Mouse (Mus musculus): ENCODE measurements at regions not wholly inside any gene's neighbourhood (a gene's known extent, or its start where the extent isn't known, plus 50 kb on each side); places are given as distances from the start of the nearest gene placed in this dataset.
A peak's percentile ranks its signal among the peaks of the same experiment; 100 is the strongest.

DNA sequence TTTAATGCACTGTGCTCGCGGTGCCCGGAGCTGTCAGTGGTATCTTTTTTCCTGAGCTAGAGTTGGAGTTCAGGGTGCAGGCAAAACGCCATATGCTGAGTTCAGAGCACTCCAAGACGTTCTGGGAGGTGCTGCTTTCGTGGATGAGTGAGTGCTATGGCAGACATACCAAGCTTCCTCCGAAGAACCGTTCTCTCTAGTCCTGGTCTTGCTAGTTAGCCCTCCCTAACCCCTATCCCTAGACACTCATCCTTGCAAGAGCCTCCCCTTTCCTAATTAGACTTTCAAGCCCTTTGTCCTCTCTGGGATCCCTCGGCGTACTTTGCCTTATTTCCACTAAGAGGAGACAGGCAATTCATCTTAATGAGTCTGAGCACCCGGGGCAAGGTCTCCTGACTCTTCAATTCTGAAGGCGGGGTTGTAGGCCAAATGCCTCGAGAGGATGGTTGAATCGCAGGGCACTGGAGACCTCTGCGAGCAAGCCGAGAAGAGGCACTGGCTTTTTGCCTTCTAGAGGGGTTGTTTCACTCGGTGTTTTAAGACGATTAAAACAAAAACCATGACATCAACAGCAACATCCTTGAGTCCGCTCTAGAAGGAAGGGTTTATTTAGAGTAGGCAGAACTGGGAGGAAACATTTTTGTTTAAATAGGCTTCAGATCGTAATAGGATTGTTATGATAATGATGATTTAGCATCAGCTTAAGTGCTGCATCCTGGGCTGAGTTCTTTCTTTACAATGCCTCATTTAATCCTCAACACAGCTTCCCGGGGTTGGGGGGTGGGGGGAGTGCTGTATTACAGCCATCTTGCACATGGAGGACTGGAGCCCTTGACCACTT lies 243.6 kb downstream of the Ndfip2 start:
- peak overlapping the region; percentile 30 for H3K4me2 ChIP-seq (ENCODE audit: low read length)
- peak overlapping the region; percentile 11; the same call in 1 of the 2 replicates for H3K4me3 ChIP-seq (replicated peaks; ENCODE audit: low read depth, low read length)
- DNase-seq (ENCODE audit: low spot score) (peak; percentile 78), ATAC-seq (replicated peaks; ENCODE audit: low FRiP score, low read depth) (peak; percentile 45)
- H3K27ac ChIP-seq = peak overlapping the region; percentile 61; the same call in 1 of the 2 replicates
- H3K4me1 ChIP-seq (replicated peaks; ENCODE audit: insufficient read depth, low read length) = 0 out of 2 replicates have a peak, but pooled peaks cover 17% of the 10 kb centered on the region
- H3K27me3 ChIP-seq (ENCODE audit: insufficient read depth, low read length) = no peaks in the 10 kb centered on the region
- WGBS = 9% methylated on average over 21 of the region's 21 CpGs
- no peak overlapping the region for H3K9ac ChIP-seq (ENCODE audit: low read depth, low read length)
- H3K9me3 ChIP-seq (replicated peaks; ENCODE audit: low read length) = no peaks in the 10 kb centered on the region
- H3K36me3 ChIP-seq (ENCODE audit: insufficient read depth, low read length) = no peaks in the 10 kb centered on the region
- TF ChIP-seq CTCF (IDR thresholded peaks at IDR 0.05; ENCODE audit: low read depth) = no peak

DNA sequence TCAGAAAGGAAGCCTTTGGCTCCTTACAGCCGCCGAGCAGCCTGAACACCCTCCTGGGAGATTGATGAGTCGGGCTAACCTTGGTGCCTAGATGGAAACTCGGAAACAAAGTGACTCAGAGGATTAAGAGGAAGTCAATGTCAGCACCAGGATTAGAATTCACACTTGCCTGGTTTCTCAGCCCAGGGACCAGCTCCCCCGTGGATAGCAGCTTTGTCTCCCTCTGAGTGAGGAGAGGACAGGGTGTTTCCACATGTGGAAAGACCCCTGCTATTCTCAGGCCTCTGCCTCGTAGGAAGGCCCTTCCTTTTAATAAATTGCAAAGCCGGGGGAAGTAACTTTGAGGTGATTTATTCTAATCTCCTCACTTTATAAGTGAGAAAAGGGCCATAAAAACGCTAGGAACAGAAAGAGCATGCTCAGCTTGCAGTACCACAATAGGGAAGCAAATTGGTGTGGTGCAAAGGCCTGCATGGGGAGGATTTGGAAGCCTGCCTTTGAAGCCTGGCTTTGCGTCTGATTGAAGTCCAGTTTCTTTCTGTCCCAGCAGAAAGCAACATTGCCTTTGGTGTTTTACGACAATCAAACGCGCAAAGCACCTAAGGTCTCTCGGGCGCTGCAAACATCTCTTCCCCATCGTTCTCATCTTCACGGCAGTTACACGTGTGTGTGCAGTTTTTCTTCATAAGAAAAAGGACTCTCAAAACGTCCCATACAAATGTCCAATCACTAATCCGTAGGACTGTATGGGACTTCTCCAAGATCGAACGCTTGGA lies 242.8 kb downstream of the Ndfip2 start:
- no peak overlapping the region for H3K4me3 ChIP-seq (replicated peaks; ENCODE audit: low read depth, low read length)
- H3K9ac ChIP-seq (ENCODE audit: low read depth, low read length) = no peak overlapping the region
- no peak for TF ChIP-seq CTCF (IDR thresholded peaks at IDR 0.05; ENCODE audit: low read depth)
- no peak overlapping the region for H3K27ac ChIP-seq
- WGBS = 24% methylated on average over 21 of the region's 21 CpGs
- H3K27me3 ChIP-seq (ENCODE audit: insufficient read depth, low read length) = no peaks in the 10 kb centered on the region
- DNase-seq (ENCODE audit: low spot score) (peak; percentile 58), ATAC-seq (replicated peaks; ENCODE audit: low FRiP score, low read depth) (no peak)
- no peaks in the 10 kb centered on the region for H3K36me3 ChIP-seq (ENCODE audit: insufficient read depth, low read length)
- 0 out of 2 replicates have a peak, but pooled peaks cover 17% of the 10 kb centered on the region for H3K4me1 ChIP-seq (replicated peaks; ENCODE audit: insufficient read depth, low read length)
- H3K9me3 ChIP-seq (replicated peaks; ENCODE audit: low read length) = no peaks in the 10 kb centered on the region
- peak overlapping the region; percentile 30 for H3K4me2 ChIP-seq (ENCODE audit: low read length)

DNA sequence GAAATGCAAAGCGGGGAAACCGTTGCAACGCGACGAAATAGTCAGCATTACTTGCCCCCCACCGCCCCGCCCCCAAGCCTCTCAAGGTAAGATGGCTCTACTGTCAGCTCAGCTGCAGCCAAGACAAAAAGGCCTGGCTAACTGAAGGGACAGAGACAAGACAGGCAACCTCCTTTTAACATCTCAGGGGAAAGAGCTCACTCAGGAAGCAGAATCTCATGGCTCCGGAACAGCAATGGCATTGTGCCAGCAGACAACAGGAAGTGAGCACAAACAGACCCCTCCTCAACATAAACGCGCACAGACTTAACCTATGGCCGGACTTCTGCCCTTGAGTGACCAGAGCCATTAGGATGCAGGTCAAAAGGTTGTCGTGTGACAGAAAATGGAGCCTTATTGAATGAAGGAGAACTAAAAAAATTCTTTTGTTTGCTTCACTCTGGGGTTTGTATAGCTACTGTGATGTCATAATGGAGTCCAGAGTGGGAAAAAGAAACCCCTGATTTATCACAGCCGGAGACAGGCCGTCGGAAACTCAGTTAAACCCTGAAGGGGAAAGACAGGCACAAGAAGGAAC lies 241.0 kb downstream of the Ndfip2 start:
- no peak overlapping the region for H3K4me3 ChIP-seq (replicated peaks; ENCODE audit: low read depth, low read length)
- 32% methylated on average over 15 of the region's 15 CpGs for WGBS
- 0 out of 2 replicates have a peak overlapping the region, but pooled peaks have one; percentile 19 for H3K27ac ChIP-seq
- H3K27me3 ChIP-seq (ENCODE audit: insufficient read depth, low read length) = no peaks in the 10 kb centered on the region
- no peak for TF ChIP-seq CTCF (IDR thresholded peaks at IDR 0.05; ENCODE audit: low read depth)
- DNase-seq (ENCODE audit: low spot score) = peak; percentile 66
- H3K9ac ChIP-seq (ENCODE audit: low read depth, low read length) = no peak overlapping the region
- H3K4me2 ChIP-seq (ENCODE audit: low read length) = peak overlapping the region; percentile 21; the same call in 1 of the 2 replicates
- ATAC-seq (replicated peaks; ENCODE audit: low FRiP score, low read depth) = no peak
- H3K4me1 ChIP-seq (replicated peaks; ENCODE audit: insufficient read depth, low read length) = 0 out of 2 replicates have a peak, but pooled peaks cover 17% of the 10 kb centered on the region
- H3K36me3 ChIP-seq (ENCODE audit: insufficient read depth, low read length) = no peaks in the 10 kb centered on the region
- no peaks in the 10 kb centered on the region for H3K9me3 ChIP-seq (replicated peaks; ENCODE audit: low read length)

DNA sequence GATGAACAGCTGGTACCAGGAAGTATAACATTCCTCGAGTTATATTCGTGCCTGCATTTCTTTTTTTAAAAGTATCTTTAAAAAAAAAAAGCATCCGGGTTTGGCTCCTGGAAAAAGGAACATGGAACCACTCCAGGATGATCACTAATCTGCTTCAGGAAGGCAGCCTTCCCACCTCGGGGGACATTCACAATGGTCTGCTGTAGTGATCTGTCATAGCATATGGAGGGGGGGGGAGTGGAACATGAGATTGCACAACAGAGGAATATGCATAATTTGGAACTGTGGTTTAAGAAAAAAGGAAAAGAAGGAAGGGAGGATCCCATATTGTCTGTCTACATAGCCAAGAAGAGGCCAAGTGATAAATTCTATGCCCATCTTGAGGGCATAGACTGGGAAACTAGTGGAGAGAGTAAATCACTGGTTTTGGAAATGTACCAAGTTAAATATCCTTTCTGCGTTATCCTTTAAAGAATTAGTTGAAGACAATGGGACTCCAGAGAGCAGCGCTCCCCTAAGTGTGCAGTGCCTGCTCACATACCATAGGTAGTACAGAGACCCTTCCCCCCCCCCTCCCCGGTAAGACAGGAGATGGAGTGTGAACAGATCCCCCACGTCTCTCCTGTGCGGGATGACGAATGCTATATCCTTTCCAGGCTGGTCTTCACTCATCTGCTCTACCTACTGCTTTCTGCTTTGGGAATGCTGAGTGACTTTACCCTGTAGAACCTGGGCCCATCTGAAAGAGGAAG lies 240.0 kb downstream of the Ndfip2 start:
- H3K27me3 ChIP-seq (ENCODE audit: insufficient read depth, low read length) = no peaks in the 10 kb centered on the region
- DNase-seq (ENCODE audit: low spot score) (peak; percentile 36), ATAC-seq (replicated peaks; ENCODE audit: low FRiP score, low read depth) (no peak)
- H3K4me1 ChIP-seq (replicated peaks; ENCODE audit: insufficient read depth, low read length) = 0 out of 2 replicates have a peak, but pooled peaks cover 17% of the 10 kb centered on the region
- H3K36me3 ChIP-seq (ENCODE audit: insufficient read depth, low read length) = no peaks in the 10 kb centered on the region
- H3K9me3 ChIP-seq (replicated peaks; ENCODE audit: low read length) = no peaks in the 10 kb centered on the region
- H3K27ac ChIP-seq = no peak overlapping the region
- H3K9ac ChIP-seq (ENCODE audit: low read depth, low read length) = no peak overlapping the region
- no peak for TF ChIP-seq CTCF (IDR thresholded peaks at IDR 0.05; ENCODE audit: low read depth)
- no peak overlapping the region for H3K4me2 ChIP-seq (ENCODE audit: low read length)
- 44% methylated on average over 10 of the region's 10 CpGs for WGBS
- H3K4me3 ChIP-seq (replicated peaks; ENCODE audit: low read depth, low read length) = no peak overlapping the region

DNA sequence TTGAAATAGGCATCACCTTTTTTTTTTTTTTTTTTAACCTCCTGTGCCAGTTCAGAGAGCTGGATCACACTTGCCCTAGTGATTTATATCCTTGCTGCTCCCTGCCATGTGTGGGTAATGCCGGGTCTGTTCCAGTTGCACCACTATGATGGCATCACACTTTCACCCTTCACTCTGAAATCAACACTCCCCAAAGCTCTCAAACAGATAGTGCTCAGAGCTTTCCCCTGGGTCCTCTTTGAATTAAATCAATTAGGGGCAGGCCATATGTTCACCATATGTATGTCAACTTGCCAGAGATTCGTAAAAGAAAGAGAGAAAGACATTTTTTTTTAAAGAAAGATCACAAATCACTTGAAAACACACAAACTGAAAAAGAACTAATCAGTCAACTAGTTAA lies 236.8 kb downstream of the Ndfip2 start:
- Histone ChIP-seq H3K36me3 (ENCODE audit: insufficient read depth, low read length) (no peaks in the 10 kb centered on the region), H3K27ac (no peak overlapping the region), H3K4me3 (replicated peaks; ENCODE audit: low read depth, low read length) (no peak overlapping the region), H3K4me2 (ENCODE audit: low read length) (no peak overlapping the region), H3K9ac (ENCODE audit: low read depth, low read length) (no peak overlapping the region), H3K9me3 (replicated peaks; ENCODE audit: low read length) (no peaks in the 10 kb centered on the region), H3K4me1 (replicated peaks; ENCODE audit: insufficient read depth, low read length) (0 out of 2 replicates have a peak, but pooled peaks cover 5% of the 10 kb centered on the region), H3K27me3 (ENCODE audit: insufficient read depth, low read length) (no peaks in the 10 kb centered on the region)
- TF ChIP-seq CTCF (IDR thresholded peaks at IDR 0.05; ENCODE audit: low read depth) = no peak
- DNase-seq (ENCODE audit: low spot score) (no peak), ATAC-seq (replicated peaks; ENCODE audit: low FRiP score, low read depth) (no peak)
- WGBS = 34% methylated on average over 2 of the region's 2 CpGs
